Mouse (Mus musculus) gastrocnemius, adult 18-20 months (tissue): Measurements from ENCODE around the gene Pip5k1a. TPM values are rescaled to one million over a fixed set of nuclear protein-coding genes. Genes with fewer than 3 reads are reported as not detected.
A peak's percentile ranks its signal among the peaks of the same experiment; 100 is the strongest.
"Not testable (repeated sequence)": the region's sequence is repeated elsewhere in the genome, so short reads cannot be mapped to it uniquely, and the experiment has no call there.

ENCODE experiments used
- DNase-seq: peaks from one replicate; pipeline ENCODE4 v3.0.0; 2021; ENCODE audit warnings: low spot score
- long read RNA-seq, 2 experiments: library from polyadenylated mRNA; stranded (forward); transcript quantifications; one replicate each; pipeline ENCODE4 v2.0.0; 2021
- total RNA-seq, 2 experiments: library from RNA; stranded (reverse); gene quantifications; 2 replicates each; pipeline ENCODE4 v1.2.3; 2021

Pip5k1a gene
- 10 to 100 TPM; 21.7 to 31.8 TPM for total RNA-seq
- long read RNA-seq, experiment 1, partial matches to known transcripts: 0 of 21 reads
- long read RNA-seq, experiment 1, other reads (novel, unspliced or antisense): 21 of 21 reads
- long read RNA-seq, experiment 2, partial matches to known transcripts: 1 of 28 reads
- long read RNA-seq, experiment 2, other reads (novel, unspliced or antisense): 27 of 28 reads

DNA sequence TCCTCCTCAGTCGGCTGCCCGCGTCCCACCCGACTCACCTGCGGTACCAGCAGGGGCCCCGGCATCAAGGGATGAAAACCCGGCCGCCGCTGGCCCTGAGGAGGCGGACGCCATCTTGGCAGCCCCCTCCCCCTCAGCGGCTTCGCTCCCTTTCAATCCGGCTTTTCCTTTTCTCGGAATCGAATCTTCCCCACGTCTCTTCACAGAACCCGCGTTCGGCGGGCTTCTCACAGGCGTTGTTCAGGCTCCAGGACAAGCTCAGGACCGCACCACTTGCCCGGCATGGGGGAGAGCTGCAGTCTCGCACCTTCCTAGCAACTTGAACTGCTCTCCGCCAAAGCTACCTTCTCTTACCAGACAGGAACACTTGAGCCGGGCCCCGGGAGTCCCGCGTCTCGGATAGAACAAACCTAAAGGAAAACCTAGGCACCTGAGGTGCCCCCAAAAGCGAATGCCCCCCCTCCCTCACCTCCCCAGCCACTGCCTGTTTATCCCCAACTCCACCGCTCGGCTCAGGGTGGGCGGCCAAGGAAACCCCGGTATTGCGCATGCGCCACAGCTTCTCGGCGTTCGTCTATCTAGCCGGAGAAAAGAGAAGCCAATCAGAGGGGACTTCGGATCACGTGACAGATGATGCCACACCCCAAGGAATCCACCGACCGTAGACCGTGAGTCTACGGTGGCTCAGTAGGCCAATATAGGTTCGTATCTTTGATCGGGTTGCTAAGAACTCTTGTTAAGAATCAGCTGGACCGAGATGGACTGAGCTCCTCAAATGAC, at the start of gene Pip5k1a:
TSS of gene Pip5k1a (minus strand) at position 593 of the 780 bp plus-strand sequence.
- DNase-seq: peak; percentile 97

DNA sequence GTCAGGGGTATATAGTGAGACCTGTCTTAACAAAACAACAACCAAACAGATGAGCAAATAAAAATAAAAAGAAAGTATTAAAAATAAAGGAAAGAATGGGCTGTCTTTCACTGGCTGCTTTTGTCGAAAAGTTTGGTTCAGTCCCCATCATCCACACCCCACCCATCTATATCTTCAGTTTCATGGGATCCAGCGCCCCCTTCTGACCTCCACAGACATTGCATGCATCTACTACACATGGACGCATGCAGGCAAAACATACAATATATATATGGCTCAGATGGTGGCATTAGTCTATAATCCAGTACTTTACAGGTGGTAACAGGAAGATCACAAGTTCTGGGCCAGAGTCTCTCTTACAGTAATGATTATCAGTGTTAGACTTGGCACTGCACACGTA, 47.1 kb upstream of the Pip5k1a start:
- DNase-seq: peak; percentile 59

GRCm38 (mm10) chr3:95147924-95148323, 41.2 kb upstream of the Pip5k1a start:
- no peak for DNase-seq

DNA sequence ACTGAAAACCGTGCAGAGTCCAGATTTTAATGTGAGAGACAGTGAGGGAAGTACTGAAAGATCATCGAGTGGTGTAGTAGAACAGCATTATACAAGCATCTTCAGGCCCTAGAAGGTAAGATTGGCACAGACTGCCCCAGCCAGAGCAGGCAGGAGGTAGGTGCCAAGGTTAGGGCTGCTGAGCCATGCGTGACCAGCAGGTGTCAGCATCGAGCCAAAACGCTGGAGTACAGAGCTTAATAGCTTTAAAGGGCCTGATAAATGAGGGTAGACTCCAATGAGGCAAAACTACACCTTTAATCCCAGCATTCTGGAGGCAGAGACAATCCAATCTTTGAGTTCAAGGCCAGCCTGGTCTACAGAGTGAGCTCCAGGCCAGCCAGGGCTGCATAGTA, 35.9 kb upstream of the Pip5k1a start:
- DNase-seq: peak; percentile 93

DNA sequence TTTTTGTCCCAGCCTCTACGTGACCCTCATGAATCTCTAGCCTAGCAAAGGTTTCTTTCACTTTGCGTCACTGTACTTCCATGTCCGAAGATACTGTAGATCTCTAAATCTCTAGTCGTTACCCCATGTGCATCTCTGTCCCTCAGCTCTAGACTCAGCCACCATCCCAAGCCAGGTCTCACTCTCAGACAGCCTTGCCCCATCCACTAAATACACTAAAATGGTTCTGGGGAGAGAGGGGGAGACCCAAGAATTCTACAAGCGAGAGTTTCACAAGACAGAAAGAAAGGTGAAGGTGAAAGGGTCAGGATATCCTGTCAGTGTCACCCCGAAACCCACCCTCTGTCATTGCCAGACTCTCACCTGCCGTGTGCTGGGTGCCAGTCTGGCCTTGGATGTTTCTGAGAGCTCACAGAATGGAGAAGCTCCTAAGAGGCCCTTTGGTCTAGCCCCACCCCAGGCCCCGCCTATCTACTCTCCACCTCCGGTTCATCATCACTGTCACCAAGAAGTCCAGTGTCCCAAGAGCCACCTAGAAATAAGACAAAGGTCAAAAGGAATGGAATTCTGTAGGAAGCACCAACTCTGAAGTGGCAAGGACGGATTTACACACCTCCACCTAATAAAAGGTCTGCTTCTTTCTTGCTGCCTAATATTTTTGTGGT, 35.4 kb upstream of the Pip5k1a start, which contains the start of gene Tnfaip8l2:
TSS of gene Tnfaip8l2 (minus strand) at position 409 of the 665 bp plus-strand sequence.
- DNase-seq: no peak

GRCm38 (mm10) chr3:95141474-95141873, 34.7 kb upstream of the Pip5k1a start:
- no peak for DNase-seq

DNA sequence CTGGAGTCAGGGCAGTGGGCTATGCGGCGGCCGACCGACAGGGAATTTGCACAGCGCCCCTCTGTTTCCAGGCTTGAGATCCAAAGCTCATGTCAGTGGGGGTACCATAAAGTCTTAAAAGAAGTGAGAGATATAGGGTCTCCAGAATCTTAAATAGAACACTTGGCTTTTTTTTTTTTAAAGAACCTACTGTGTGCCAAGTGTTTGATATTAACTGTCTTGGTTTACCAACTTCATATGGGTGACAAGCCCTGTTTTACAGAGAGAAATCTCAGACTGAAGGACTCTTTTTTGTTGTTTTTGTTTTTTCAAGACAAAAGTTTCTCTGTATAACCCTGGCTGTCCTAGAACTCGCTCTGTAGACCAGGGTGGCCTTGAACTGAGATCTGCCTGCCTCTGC, 34.1 kb upstream of the Pip5k1a start:
- DNase-seq: no peak

GRCm38 (mm10) chr3:95140289-95140595, 33.5 kb upstream of the Pip5k1a start:
- DNase-seq: no peak

GRCm38 (mm10) chr3:95139586-95140288, 33.0 kb upstream of the Pip5k1a start:
- no peak for DNase-seq

DNA sequence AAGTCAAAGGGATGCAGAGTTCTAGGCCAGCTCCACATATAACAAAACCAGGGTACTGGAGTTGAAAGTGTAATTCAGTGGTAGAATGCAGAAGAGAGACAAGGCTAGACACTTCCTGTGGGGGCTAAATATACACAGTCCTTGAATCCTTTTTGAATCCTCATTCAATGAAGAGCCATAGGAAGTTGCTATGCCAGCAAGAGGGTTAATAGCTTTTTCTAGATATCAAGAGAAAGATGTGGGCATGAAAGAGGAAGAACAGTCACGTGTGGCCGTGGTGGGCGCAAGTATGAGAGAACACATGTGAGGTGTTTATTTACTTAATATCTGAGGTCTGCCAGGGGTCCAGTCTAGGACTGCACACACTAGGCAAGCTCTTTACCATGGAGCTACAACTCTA, 29.6 kb upstream of the Pip5k1a start:
- DNase-seq: no peak

DNA sequence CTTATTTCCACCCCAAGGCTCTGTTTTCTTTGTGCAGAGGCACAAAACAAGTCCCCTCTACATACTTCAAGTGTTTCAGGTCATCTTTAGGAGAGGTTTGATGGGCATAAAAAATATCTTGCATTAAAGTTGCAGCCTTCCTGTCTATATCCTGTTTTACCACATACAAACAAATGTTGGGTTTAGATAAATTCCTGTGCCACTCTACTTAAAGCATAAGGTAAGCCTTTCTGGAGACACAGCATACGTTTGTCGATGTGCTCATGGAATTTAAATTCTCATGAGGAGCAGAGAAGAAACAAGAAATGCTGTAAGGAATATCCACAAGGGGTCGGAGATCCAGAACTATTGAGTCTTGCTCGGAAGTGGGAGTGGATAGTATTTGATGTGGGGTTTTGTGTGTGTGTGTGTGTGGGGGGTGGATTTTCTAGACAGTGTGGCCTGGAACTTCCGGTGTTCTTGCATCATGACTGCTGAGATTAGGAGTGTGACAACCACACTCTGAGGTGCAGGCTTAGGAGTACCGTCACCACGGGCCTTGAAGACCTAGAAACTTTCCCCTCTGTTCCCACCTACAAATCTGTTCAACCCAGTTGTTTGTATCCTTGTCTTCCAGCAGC, 28.8 kb upstream of the Pip5k1a start:
- no peak for DNase-seq

GRCm38 (mm10) chr3:95135023-95135422, 28.3 kb upstream of the Pip5k1a start:
- DNase-seq: peak; percentile 58

- DNase-seq: not testable (repeated sequence)
Measured at GRCm38 (mm10) chr3:95134133-95134532, 27.4 kb upstream of the Pip5k1a start.

GRCm38 (mm10) chr3:95133680-95134101, 27.0 kb upstream of the Pip5k1a start, which contains the start of the genes Scnm1 and Lysmd1:
Scnm1 (minus strand) TSS chr3:95134011.
Lysmd1 (plus strand) TSS chr3:95134088.
- peak; percentile 93 for DNase-seq

DNA sequence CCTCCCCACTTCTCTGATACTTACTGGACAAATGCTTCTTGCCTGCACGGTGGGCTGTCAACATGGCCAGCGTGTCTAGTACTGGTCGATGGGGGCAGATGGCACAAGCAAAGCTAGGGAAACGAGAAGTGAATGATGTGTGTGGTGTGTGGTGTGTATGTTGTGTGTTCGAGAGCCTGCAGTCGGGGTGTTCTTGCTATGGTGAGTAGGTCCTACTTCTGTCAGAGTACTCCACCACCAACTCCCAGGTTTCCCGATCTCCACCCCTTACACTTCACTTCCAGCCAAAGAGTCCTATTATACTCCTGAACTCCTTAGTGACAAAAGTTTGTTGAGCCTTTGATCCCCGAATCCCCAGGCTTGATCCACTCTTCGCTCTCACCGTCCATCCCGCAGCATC, 26.4 kb upstream of the Pip5k1a start:
- DNase-seq: no peak

DNA sequence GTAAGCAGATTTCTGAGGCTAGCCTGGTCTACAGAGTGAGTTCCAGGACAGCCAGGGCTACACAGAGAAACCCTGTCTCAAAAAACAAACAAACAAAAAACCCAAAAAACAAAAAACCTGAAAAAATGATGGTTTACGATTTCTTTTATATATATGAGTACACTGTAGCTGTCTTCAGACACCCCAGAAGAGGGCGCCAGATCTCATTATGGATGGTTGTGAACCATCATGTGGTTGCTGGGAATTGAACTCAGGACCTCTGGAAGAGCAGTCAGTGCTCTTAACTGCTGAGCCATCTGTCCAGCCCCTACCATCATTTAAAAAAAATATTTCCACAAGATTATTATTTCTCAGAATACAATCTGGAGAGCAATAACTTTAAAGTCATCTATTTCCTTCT, 25.7 kb upstream of the Pip5k1a start:
- DNase-seq: not testable (repeated sequence)

DNA sequence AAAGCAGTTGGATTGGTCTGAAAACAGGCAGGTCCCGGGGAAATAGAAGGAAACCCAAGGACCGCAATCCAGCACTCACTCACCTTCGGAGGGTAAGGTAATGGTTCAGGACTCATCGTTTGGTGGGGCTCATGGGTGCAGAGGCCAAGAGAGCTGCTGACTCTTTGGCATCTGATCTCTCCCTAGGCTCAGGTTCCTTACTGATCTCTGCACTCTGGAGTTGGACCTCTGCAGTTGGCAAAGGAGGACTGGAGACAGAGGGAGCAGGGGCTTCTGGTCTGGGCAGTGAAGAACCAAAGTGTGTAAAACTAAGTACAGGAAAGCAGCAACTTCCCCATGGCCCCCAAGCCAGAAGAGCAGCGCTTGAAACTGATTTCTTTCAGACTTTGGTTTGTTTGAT, 23.4 kb upstream of the Pip5k1a start:
- peak; percentile 71 for DNase-seq

GRCm38 (mm10) chr3:95129226-95129651, 22.5 kb upstream of the Pip5k1a start:
- peak; percentile 89 for DNase-seq

- DNase-seq: peak; percentile 81
Measured at GRCm38 (mm10) chr3:95124972-95125371, 18.2 kb upstream of the Pip5k1a start.

DNA sequence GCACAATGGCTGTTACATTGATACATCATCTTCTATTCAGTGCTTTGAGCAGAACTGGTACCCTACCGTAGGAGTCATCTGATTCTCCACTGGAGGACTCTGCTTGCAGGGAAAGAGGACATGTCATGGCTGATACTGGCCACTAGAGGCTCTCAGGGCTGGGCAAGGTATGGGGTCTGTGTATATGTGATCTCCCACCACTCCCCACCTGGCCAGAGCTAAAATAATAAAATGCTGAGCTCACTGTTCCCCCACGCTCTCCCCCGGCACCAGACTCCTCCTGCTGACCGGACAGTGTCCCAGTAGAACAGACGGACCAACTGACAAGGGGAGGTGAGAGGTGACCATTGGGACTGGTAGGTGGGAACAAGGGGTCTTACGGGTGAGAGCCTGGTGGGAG, 17.5 kb upstream of the Pip5k1a start, which contains the start of gene Tmod4:
TSS of gene Tmod4 (plus strand) at position 231 of the 400 bp plus-strand sequence.
- peak; percentile 83 for DNase-seq

DNA sequence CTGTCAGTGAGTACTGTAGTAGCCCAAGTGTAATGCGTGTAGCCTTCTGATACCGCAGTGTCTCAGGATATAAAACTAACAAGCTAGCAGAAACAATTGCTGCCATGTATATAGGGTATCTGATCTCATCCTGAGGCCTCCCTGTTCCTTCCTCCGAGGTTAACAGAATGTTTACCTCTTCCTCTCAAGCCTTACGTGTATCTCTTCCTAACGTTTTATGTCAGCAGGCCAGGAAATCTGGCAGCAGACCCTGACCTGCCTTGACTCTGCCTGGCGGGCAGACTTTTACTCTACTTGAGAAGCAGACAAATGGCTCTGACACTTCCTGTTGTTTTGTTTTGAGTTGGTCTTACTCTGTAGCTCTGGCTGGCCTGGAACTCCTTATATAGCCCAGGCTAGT, 14.8 kb upstream of the Pip5k1a start:
- no peak for DNase-seq
